Mouse (Mus musculus) olfactory bulb, adult 2 months (tissue): ENCODE measurements around the gene Ly6g6e. TPM values are rescaled to one million over a fixed set of nuclear protein-coding genes. Genes with fewer than 3 reads are reported as not detected.

ENCODE experiments used
- H3K27ac ChIP-seq: fragments of 200-500 bp; 2 replicates; pipeline ENCODE4 v1.5.1; 2012; ENCODE audit warnings: low read depth, low read length; ENCODE audit not compliant: insufficient read depth
- H3K4me1 ChIP-seq: fragments of 200-500 bp; 2 replicates; pipeline ENCODE4 v1.6.1; 2012; ENCODE audit warnings: low read length; ENCODE audit not compliant: control insufficient read depth, insufficient read depth
- H3K4me3 ChIP-seq: fragments of 200-500 bp; 2 replicates; pipeline ENCODE4 v1.5.1; 2012; ENCODE audit warnings: mild to moderate bottlenecking, low read depth, low read length, moderate library complexity; ENCODE audit not compliant: insufficient read depth
- CTCF ChIP-seq: fragments of 200-500 bp; IDR thresholded peaks from 2 replicates; pipeline ENCODE4 v1.5.1; 2012; ENCODE audit warnings: low read depth, mild to moderate bottlenecking, low read length, moderate library complexity; ENCODE audit not compliant: insufficient read depth
- POLR2A ChIP-seq: fragments of 200-500 bp; IDR thresholded peaks from 2 replicates; pipeline ENCODE4 v1.6.1; 2012; ENCODE audit warnings: mild to moderate bottlenecking, low read depth, low read length, moderate library complexity; ENCODE audit not compliant: insufficient read depth
- WGBS: fragments of 180-500 bp; shearing (Covaris S2); methylation state at CpG from one replicate; pipeline ENCODE4 v1.1.7; 2018; 5-methylcytosine and 5-hydroxymethylcytosine counted together
- polyA plus RNA-seq: library from polyadenylated mRNA; stranded (reverse); fragments of >200 nt; gene quantifications from 2 replicates; pipeline ENCODE4 v1.2.4, GENCODE M21; 2012; ENCODE audit warnings: low replicate concordance; ENCODE audit not compliant: missing spikeins, insufficient read depth, insufficient read length

The Ly6g6e gene
- polyA plus RNA-seq, 1 experiment = not detected

DNA sequence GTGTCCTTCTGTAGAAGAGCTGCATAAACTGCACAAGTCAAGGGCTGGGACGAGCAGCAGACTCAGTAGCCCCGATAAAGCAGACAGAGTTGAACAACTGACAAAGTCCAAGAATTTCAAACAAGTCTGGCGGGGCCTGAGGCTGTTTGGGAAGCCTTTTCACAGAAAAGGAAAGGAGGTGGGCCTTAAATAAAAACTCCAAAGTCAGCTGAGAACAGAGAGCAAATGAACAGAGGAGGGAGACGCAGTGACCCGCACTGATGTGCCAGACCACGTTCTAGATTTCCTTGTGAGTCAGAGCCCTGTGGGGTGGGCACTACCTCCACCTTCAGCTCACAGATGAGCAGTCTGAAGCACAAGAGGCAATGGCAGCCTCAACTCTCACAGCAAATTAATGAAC lies 41.8 kb upstream of the Ly6g6e start:
- no peak for TF ChIP-seq POLR2A
- TF ChIP-seq CTCF = no peak
- no peak overlapping the region for H3K27ac ChIP-seq
- 58% methylated on average over 6 of the region's 6 CpGs for WGBS
- no peak overlapping the region for H3K4me3 ChIP-seq
- peaks cover 5% of the 10 kb centered on the region for H3K4me1 ChIP-seq

DNA sequence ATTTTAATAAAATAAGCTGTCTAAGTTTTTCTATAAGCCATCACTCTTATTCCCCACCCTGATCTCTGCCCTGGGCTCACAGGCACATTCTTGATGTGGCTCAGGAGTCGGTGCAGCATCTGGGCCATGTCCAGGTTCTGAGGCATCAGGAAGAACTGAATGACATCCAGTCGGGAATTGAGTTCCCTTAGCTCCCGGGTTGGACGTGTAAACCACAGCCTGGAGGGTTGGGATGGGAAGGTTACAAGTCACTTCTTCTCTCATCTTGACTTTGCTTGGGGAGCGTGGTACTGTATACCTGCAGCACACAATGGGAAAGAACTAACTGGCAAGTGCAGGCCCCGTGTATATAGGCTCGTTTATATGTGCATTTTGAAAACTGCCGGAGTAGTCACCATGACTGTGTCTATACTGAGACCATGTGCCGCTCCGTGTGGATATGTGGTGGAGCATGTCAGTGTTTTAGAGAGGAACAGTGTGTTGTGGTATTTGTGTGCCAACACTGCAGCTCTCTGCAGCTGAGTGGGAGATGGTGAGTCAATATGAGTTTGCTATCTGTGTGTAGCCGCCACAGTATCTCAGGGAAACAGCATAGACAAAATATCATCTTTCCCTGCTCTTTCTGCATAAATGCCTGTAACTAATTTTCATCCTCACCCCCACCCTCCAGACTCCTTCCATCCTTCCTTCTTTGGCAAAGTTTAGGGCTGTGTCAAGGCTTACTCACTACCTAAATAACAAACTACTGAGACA lies 37.4 kb upstream of the Ly6g6e start:
- H3K4me3 ChIP-seq = no peak overlapping the region
- no peaks in the 10 kb centered on the region for H3K4me1 ChIP-seq
- no peak overlapping the region for H3K27ac ChIP-seq
- no peak for TF ChIP-seq POLR2A
- TF ChIP-seq CTCF = no peak
- WGBS = 78% methylated on average over 11 of the region's 11 CpGs

DNA sequence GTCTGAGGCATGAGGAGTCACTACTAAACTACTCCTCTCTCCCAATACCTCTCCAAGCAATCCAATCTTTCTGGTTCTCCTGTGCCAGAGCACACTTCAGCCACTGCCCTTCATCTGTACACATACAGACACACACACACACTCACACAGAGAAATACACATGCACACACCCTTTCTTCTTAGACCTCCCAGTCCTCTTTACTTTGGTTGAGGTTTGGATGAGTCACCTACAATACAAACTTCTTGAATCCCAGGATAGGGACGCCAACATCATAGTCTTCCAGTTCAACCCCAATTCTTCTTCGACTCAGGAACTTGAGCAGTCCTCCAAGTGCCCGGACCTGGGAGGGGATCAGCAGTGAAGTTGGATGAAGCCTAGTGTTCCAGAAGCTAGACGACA lies 32.9 kb upstream of the Ly6g6e start:
- H3K27ac ChIP-seq = no peak overlapping the region
- no peak overlapping the region for H3K4me3 ChIP-seq
- no peak for TF ChIP-seq CTCF
- no peak for TF ChIP-seq POLR2A
- H3K4me1 ChIP-seq = peaks cover 10% of the 10 kb centered on the region
- 84% methylated on average over 4 of the region's 4 CpGs for WGBS

DNA sequence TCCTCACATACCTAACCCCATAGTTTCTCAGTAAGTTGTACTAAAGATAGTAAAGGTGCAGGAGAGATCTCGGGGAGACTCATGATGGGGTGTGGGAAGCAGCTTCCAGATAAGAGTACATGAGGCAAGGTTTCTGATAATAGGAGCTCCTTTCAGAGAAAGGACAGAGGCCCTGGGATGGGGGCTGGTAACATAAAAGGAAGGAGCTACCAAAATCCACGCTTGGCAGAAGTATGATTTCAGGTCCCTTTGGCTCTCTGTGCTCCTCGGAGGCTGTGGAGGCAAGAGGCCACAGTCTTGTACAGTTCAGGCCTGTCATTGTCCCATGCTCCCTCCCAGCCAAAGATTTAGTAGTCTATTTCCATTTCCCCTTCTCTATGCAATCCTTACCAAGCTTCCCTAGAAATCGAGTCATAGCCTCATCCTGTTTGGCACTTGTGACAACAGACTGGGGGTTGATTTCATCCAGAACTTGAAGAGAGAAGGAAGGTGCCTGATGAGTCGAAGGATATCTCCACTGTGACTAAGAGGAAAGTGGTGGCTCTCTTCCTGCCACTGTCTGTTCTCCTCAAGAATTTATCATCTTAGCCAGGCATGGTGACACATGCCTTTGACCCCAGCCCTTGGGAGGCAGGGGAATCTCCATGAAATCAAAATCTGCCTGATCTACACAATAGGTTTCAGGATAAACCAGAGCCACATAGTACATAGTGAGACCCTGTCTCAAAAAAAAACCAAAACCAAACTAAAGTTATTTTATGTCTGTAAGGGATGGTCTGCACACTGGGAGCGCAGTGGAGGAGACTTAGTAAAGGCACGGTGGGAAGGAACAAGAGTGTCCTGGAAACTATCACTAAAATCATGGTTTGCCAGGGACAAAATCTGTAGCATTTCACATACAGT lies 31.5 kb upstream of the Ly6g6e start:
- peaks cover 17% of the 10 kb centered on the region for H3K4me1 ChIP-seq
- TF ChIP-seq POLR2A = no peak
- TF ChIP-seq CTCF = no peak
- 89% methylated on average over 7 of the region's 7 CpGs for WGBS
- no peak overlapping the region for H3K27ac ChIP-seq
- H3K4me3 ChIP-seq = no peak overlapping the region

DNA sequence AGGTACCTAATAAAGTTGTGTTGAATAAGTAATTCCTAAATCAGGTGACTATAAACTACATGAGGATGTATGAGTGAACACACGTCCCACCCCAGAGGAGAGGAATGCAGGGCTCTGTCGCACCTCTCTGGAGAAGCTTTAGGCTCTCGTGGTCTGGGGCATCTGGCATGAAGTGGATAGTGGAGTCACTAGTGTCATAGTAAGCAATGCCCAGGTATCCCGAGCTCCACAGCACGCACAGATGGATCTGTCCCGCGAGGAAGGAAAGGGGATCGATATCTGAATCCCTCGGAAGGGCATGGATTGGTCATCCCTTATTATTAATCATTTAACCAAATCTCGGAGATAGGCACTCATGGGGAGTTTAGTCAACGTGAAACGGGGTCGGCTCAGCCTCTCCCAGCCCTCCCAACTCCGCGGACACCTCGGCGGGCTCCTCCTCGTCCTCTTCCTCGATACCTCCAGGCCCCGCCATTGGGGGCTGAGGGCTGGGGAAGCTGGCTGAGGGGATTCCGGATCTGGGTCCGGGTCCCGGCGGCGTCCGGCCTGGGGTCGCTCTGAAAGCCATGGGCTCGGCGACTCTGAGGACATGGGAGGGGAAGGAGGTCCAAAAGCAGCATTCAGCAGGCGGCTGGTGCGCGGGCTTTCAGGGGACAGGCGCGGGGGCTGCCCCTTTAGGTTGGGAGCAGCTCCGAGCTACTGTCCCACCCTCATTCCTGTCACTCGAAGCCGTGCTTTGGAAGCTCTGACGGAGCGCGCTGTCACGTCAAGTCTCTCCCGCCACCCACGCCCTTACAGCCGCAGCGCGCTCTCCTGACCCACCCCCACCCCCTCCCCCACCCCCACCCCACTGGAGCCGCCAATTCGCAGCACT lies 30.7 kb upstream of the Ly6g6e start:
- Histone ChIP-seq H3K4me3 (peak overlapping the region; percentile 73), H3K27ac (no peak overlapping the region), H3K4me1 (peaks cover 23% of the 10 kb centered on the region)
- WGBS = 6% methylated on average over 48 of the region's 48 CpGs
- TF ChIP-seq CTCF (no peak), POLR2A (no peak)

DNA sequence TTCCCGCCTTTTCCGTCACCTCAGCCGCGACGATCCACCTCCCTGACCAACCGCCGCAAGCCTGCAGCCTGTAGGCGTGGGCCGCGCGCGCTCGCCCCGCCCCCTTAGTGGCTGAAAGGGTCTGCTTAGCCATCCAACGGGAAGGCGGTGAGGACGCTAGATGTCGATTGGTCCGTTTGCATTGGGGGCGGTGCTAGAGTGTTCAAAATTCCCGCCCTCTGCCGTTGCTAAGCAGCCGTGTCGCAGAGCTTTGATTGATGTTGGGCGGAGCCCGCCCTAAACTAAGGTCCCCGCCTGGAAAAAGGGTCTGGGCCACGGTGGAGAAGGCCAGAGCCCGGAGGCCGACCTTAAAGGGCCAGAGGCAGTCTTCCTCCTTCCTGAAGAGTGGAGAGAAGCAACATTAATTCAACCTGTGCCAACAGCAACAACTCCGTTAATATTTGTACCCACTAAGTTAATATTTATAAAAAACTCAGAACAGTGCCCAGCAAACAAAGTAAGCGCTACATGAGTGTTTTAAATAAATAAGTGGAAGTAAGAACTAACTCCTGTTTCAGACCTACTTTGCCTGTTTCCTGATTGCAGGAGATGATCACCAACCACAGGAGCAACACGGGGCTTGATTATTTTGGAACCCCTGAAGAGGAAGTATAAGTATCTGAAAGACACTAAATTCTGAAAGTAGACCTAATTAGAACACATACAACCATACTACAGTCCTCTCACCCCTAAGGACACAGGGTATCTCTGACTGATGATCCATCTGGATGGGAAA lies 29.8 kb upstream of the Ly6g6e start, which contains the start of gene Msh5:
TSS of gene Msh5 (minus strand) at position 65 of the 775 bp plus-strand sequence.
- Histone ChIP-seq H3K27ac (no peak within 1 kb of the TSS), H3K4me1 (peaks cover 31% of the 10 kb centered on the region), H3K4me3 (peak within 1 kb of the TSS; percentile 73)
- WGBS = 2% methylated on average over 33 of the region's 33 CpGs
- TF ChIP-seq POLR2A = no peak
- TF ChIP-seq CTCF = no peak

DNA sequence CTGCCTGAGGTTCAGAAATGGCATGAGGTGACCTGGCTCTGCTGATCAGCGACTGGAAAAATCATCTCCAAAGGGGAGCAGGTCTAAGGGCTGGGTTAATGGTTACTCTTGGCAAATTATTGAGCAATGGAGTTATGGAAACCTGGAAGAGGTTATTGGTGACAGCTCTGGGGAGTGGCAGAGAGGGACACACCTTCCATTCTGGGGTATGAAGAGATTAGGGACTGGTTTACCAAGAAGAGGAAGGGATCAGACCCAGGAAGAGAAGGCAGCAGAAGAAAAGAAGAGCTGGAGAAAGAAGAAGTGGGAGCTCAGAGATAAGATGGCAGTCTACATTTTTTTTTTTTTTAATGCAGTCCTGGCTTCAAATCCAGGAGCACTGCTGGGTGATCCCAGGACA lies 29.0 kb upstream of the Ly6g6e start:
- Histone ChIP-seq H3K4me3 (no peak overlapping the region), H3K4me1 (peaks cover 33% of the 10 kb centered on the region), H3K27ac (no peak overlapping the region)
- 61% methylated on average over 1 of the region's 1 CpGs for WGBS
- TF ChIP-seq CTCF = no peak
- TF ChIP-seq POLR2A = no peak
